17 mouse cellular contexts compared by ENCODE assay signal in genomic region chr10:98979296-98979695, GRCm38 (mm10).
"Had no signal": no experiment of that assay in that cellular context is flagged by ENCODE, and none has a peak within 500 bp of the region (broad histone marks: within the 10 kb centered on the region; RNA-seq: fewer than 3 reads in every experiment).

No protein-coding gene starts in this region.

- H3K36me3 ChIP-seq: midbrain, embryonic 10.5 days had no signal

- ATAC-seq: liver, embryonic 12.5 days; midbrain, embryonic 16.5 days had no signal

- H3K9ac ChIP-seq: liver, embryonic 12.5 days; liver, embryonic 14.5 days; neural tube, embryonic 13.5 days; neural tube, embryonic 15.5 days had no signal

- H3K4me2 ChIP-seq: liver, embryonic 12.5 days; neural tube, embryonic 13.5 days; neural tube, embryonic 15.5 days had no signal

- H3K4me3 ChIP-seq: liver, embryonic 12.5 days; midbrain, embryonic 10.5 days; myocyte; neural tube, embryonic 13.5 days; neural tube, embryonic 15.5 days had no signal

- H3K27me3 ChIP-seq: liver, embryonic 12.5 days; neural tube, embryonic 13.5 days; neural tube, embryonic 15.5 days had no signal

- DNase-seq: lung, adult 18-20 months; lung, postnatal 10 days; lung, postnatal 4 days; midbrain, embryonic 14.5 days; retina, postnatal 1 day; right cerebral cortex, postnatal 4 days; spleen, adult 18-20 months; thymus, adult 18-20 months; thymus, postnatal 14 days; thymus, postnatal 4 days had no signal

- H3K9me3 ChIP-seq: liver, embryonic 12.5 days; midbrain, embryonic 10.5 days; neural tube, embryonic 13.5 days; neural tube, embryonic 15.5 days had no signal

- H3K27ac ChIP-seq: liver, embryonic 12.5 days; liver, embryonic 14.5 days; midbrain, embryonic 10.5 days; neural tube, embryonic 13.5 days; neural tube, embryonic 15.5 days had no signal
